Comparison of ENCODE assay signal across 9 mouse cellular contexts in the genomic region with DNA sequence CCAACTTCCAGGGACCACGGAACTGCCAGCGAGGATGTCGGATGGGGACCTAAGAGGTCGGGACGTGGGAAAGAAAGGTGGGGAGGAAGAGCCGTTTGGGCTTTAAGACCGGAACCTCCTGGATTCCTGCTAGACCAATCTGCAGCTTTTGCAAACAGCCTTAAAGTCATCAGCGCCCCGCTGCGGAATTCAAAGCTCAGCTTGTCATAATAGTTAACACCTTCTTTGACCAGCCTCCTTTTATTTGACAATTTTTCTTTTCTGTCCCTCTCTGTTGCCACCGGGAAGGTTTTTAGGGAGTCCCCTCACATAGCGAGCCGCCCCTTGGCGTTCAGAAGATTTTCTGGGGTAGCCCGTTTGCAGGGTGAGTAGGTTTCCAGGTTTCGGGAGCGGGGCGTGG. TPM values are rescaled to one million over a fixed set of nuclear protein-coding genes. Genes with fewer than 3 reads are reported as not detected.
DNase-seq lines count a peak whose midpoint lies in the region; ATAC-seq lines count a peak whose summit lies in the region.
"Had no signal": no experiment of that assay in that cellular context is flagged by ENCODE, and none has a peak within 500 bp of the region (broad histone marks: within the 10 kb centered on the region; RNA-seq: fewer than 3 reads in every experiment).

Has3 (plus strand) TSS at position 192 of the 400 bp plus-strand sequence.

- H3K36me3 ChIP-seq in heart, embryonic 11.5 days (ENCODE audit: control insufficient read depth, insufficient read depth, low read length), result peaks cover 5% of the 10 kb centered on the region; the same call in 1 of the 2 replicates
- H3K36me3 ChIP-seq in heart, embryonic 13.5 days, result peaks cover 14% of the 10 kb centered on the region
- peaks cover 3% of the 10 kb centered on the region; the same call in 1 of the 2 replicates for H3K36me3 ChIP-seq in limb, embryonic 11.5 days (ENCODE audit: control insufficient read depth, insufficient read depth, low read length)
- H3K36me3 ChIP-seq in neural tube, embryonic 12.5 days, result peaks cover 11% of the 10 kb centered on the region

- H3K9me3 ChIP-seq in heart, embryonic 11.5 days (replicated peaks; ENCODE audit: control insufficient read depth, low read length), result no peaks in the 10 kb centered on the region
- no peaks in the 10 kb centered on the region for H3K9me3 ChIP-seq in heart, embryonic 13.5 days
- no peaks in the 10 kb centered on the region for H3K9me3 ChIP-seq in limb, embryonic 11.5 days (ENCODE audit: control insufficient read depth, low read length)
- H3K9me3 ChIP-seq in neural tube, embryonic 12.5 days, result no peaks in the 10 kb centered on the region

- peak within 1 kb of the TSS; percentile 64 for H3K4me3 ChIP-seq in heart, embryonic 11.5 days (ENCODE audit: low read depth, low read length)
- H3K4me3 ChIP-seq in heart, embryonic 13.5 days, result peak within 1 kb of the TSS; percentile 72
- peak within 1 kb of the TSS; percentile 57 for H3K4me3 ChIP-seq in limb, embryonic 11.5 days (ENCODE audit: low read depth, low read length)
- H3K4me3 ChIP-seq in neural tube, embryonic 12.5 days, result peak within 1 kb of the TSS; percentile 48

- peaks cover 20% of the 10 kb centered on the region for H3K4me1 ChIP-seq in heart, embryonic 11.5 days (ENCODE audit: control insufficient read depth, insufficient read depth, low read length)
- peaks cover 27% of the 10 kb centered on the region for H3K4me1 ChIP-seq in heart, embryonic 13.5 days
- peaks cover 31% of the 10 kb centered on the region for H3K4me1 ChIP-seq in limb, embryonic 11.5 days (ENCODE audit: control insufficient read depth, insufficient read depth, low read length)
- peaks cover 32% of the 10 kb centered on the region for H3K4me1 ChIP-seq in neural tube, embryonic 12.5 days

- no peak for ATAC-seq in heart, embryonic 11.5 days (replicated peaks; ENCODE audit: insufficient number of reproducible peaks, low FRiP score, low TSS enrichment)
- ATAC-seq in heart, embryonic 13.5 days (ENCODE audit: extremely low read depth, insufficient number of reproducible peaks, low FRiP score, low TSS enrichment), result no peak
- no peak for ATAC-seq in limb, embryonic 11.5 days (ENCODE audit: insufficient number of reproducible peaks, low FRiP score, low TSS enrichment, low read depth)
- no peak for ATAC-seq in neural tube, embryonic 12.5 days (ENCODE audit: low FRiP score, low read depth)
- no peak for ATAC-seq in inflammation-experienced regulatory T-cells, adult 6 months

- no peak for DNase-seq in heart, adult 8-10 months (ENCODE audit: low spot score)
- peak; percentile 56 for DNase-seq in ZHBTc4 (ENCODE audit: low read depth, low spot score)
- DNase-seq in limb, embryonic 11.5 days (ENCODE audit: low spot score), result peak; percentile 54
- no peak for DNase-seq in cerebellum, adult 8-10 months

- H3K27ac ChIP-seq in heart, embryonic 11.5 days (ENCODE audit: low read depth, low read length), result no peak within 1 kb of the TSS
- H3K27ac ChIP-seq in heart, embryonic 13.5 days (replicated peaks), result no peak within 1 kb of the TSS
- no peak within 1 kb of the TSS for H3K27ac ChIP-seq in limb, embryonic 11.5 days (replicated peaks; ENCODE audit: low read depth, low read length)
- H3K27ac ChIP-seq in neural tube, embryonic 12.5 days, result no peak within 1 kb of the TSS

- H3K27me3 ChIP-seq in heart, embryonic 11.5 days (ENCODE audit: control insufficient read depth, insufficient read depth, low read length), result peaks cover 58% of the 10 kb centered on the region
- H3K27me3 ChIP-seq in heart, embryonic 13.5 days (replicated peaks), result peaks cover 80% of the 10 kb centered on the region
- peaks cover 36% of the 10 kb centered on the region for H3K27me3 ChIP-seq in limb, embryonic 11.5 days (ENCODE audit: control insufficient read depth, insufficient read depth, low read length)
- H3K27me3 ChIP-seq in neural tube, embryonic 12.5 days (replicated peaks), result peaks cover 62% of the 10 kb centered on the region

- WGBS in heart, embryonic 11.5 days (ENCODE audit: insufficient replicate concordance), result 1% methylated on average over 18 of the region's 18 CpGs
- 1% methylated on average over 18 of the region's 18 CpGs for WGBS in heart, embryonic 13.5 days
- WGBS in limb, embryonic 11.5 days, result 1% methylated on average over 18 of the region's 18 CpGs
- WGBS in neural tube, embryonic 12.5 days, result 1% methylated on average over 18 of the region's 18 CpGs

- H3K9ac ChIP-seq in heart, embryonic 11.5 days (ENCODE audit: low read depth, low read length), result peak within 1 kb of the TSS; percentile 69
- peak within 1 kb of the TSS; percentile 83 for H3K9ac ChIP-seq in heart, embryonic 13.5 days
- H3K9ac ChIP-seq in limb, embryonic 11.5 days (ENCODE audit: low read length), result peak within 1 kb of the TSS; percentile 60
- peak within 1 kb of the TSS; percentile 65 for H3K9ac ChIP-seq in neural tube, embryonic 12.5 days

- H3K4me2 ChIP-seq in heart, embryonic 11.5 days, result peak within 1 kb of the TSS; percentile 99
- H3K4me2 ChIP-seq in heart, embryonic 13.5 days, result peak within 1 kb of the TSS; percentile 100
- H3K4me2 ChIP-seq in limb, embryonic 11.5 days (ENCODE audit: low read depth, severe bottlenecking), result peak within 1 kb of the TSS; percentile 99
- peak within 1 kb of the TSS; percentile 98 for H3K4me2 ChIP-seq in neural tube, embryonic 12.5 days (replicated peaks)

RNA-seq across cellular contexts. Expression of gene Has3, which starts in this region (rescaled TPM):
- 0.08 and 0.17 TPM in 2 replicates for polyA plus RNA-seq in heart, embryonic 11.5 days (2014; fragmentation: Nextera tagmentation; extraction: Ambion mirVana)
- 1 to 10 TPM in 2 of 4 experiments, under 1 TPM in 2; 0.62 to 1.3 (median 1.0) TPM for total RNA-seq in heart, adult 8-10 months (2022)
- 0.04 and 0.18 TPM in 2 replicates for polyA plus RNA-seq in heart, embryonic 13.5 days (2015; fragmentation: Nextera tagmentation; extraction: Ambion mirVana)
- 0.24 and 0.40 TPM in 2 replicates for polyA plus RNA-seq in limb, embryonic 11.5 days (2014; fragmentation: Nextera tagmentation; extraction: Ambion mirVana)
- 0.23 and 0.27 TPM in 2 replicates for polyA plus RNA-seq in neural tube, embryonic 12.5 days (2016; fragmentation: Nextera tagmentation; extraction: Ambion mirVana)
- under 1 TPM; 0.18 to 0.50 (median 0.30) TPM for polyA plus RNA-seq in inflammation-experienced regulatory T-cells, adult 6 months (2017; shearing (Covaris generic))
- total RNA-seq: hematopoietic stem cell, adult 5-6 weeks had no signal

Comparison
In these comparisons a context has a peak if more than half of its experiments do, and no peak if none do; other contexts are left out.
1. Peak in DNase-seq, H3K4me3 ChIP-seq, H3K9ac ChIP-seq and H3K4me2 ChIP-seq in limb, embryonic 11.5 days; RNA of the gene not detected or under 1 TPM.